ENCODE assay signal across 8 mouse cellular contexts in genomic region chr4:155249648-155250351, GRCm38 (mm10). TPM values are rescaled to one million over a fixed set of nuclear protein-coding genes. Genes with fewer than 3 reads are reported as not detected.
DNase-seq lines count a peak whose midpoint lies in the region.

Faap20 (plus strand) TSS chr4:155249802.

- DNase-seq in adipocyte (ENCODE audit: low spot score): peak; percentile 74
- DNase-seq in embryo, embryonic 10 days (ENCODE audit: low spot score): peak; percentile 91
- peak; percentile 84 for DNase-seq in gastrocnemius, postnatal 10 days
- DNase-seq in induced T-regulatory cell, adult 2 months (ENCODE audit: low read depth): peak; percentile 92
- DNase-seq in left cerebral cortex, adult 8-10 months (ENCODE audit: low spot score in 2 of 2): peak; percentile 60 to 76
- peak; percentile 92 to 93 for DNase-seq in right cerebral cortex, postnatal 10 days (ENCODE audit: low spot score in 2 of 2)
- peak; percentile 82 for DNase-seq in urinary bladder, postnatal 25 days (ENCODE audit: low spot score)

- H3K27me3 ChIP-seq in megakaryocyte, embryonic 14.5 days (replicated peaks): no peaks in the 10 kb centered on the region

- H3K9me3 ChIP-seq in megakaryocyte, embryonic 14.5 days: no peaks in the 10 kb centered on the region

- peaks cover 79% of the 10 kb centered on the region for H3K4me1 ChIP-seq in megakaryocyte, embryonic 14.5 days

- H3K36me3 ChIP-seq in megakaryocyte, embryonic 14.5 days (replicated peaks; ENCODE audit: low read length): peaks cover 37% of the 10 kb centered on the region

- H3K4me3 ChIP-seq in megakaryocyte, embryonic 14.5 days (replicated peaks): peak within 1 kb of the TSS; percentile 97

RNA-seq across cellular contexts. Expression of gene Faap20, which starts in this region (rescaled TPM):
- 10 to 100 TPM; 18.9 to 26.4 TPM for total RNA-seq in gastrocnemius, postnatal 10 days (2021)
- total RNA-seq in left cerebral cortex, adult 8-10 months (2022): 10 to 100 TPM; 32.7 to 37.6 (median 34.4) TPM
- 51.4 and 87.5 TPM in 2 replicates for polyA plus RNA-seq in megakaryocyte, embryonic 14.5 days (2012; ENCODE audit: insufficient read depth, low replicate concordance)

Comparison
In these comparisons a context has a peak if more than half of its experiments do, and no peak if none do; other contexts are left out.
1. Peak in every context shown above with its lines: DNase-seq and H3K4me3 ChIP-seq.